Mouse (Mus musculus): Measurements from ENCODE around the gene Fam208b.

DNA sequence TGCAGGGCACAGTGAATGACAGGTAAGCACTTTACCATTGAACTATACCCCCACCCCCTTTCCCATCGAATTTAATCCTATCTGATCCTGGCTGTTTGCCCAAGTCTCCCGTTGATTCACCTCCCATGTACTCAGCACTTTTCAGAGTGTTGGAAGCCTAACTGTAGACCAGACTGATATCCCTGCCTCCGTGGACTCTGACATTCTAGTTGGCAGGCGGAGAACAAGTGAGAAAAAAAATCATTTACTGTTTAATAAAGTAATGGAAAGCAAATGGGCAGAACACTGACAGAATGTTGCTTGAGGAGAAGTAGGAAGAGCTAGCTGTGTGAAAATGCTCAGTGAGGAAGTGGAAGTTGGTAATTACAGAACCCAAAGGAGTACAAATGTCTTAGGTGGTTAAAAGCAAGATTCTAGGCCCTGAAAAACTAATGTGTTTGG lies 85.3 kb downstream of the Fam208b start:
- TF ChIP-seq CTCF (IDR thresholded peaks at IDR 0.05; ENCODE audit: insufficient read depth, low read length) (no peak), POLR2A (IDR thresholded peaks at IDR 0.05; ENCODE audit: borderline replicate concordance, extremely low read depth, low read depth, low read length) (no peak)
